Mouse (Mus musculus) lung, adult 18-20 months (tissue): ENCODE results near the gene Sdk1.
A peak's percentile ranks its signal among the peaks of the same experiment; 100 is the strongest.

Experiments
- DNase-seq, 2 experiments: peaks; one replicate each; pipeline ENCODE4 v3.0.0; 2022; ENCODE audit warnings: mixed read lengths in 2 of 2

The Sdk1 gene

GRCm38 (mm10) chr5:141781142-141781541 lies 539.9 kb downstream of the Sdk1 start:
- no peak for DNase-seq

GRCm38 (mm10) chr5:141782330-141782729 lies 541.0 kb downstream of the Sdk1 start:
- DNase-seq: peak in 1 of 2 experiments; percentile 7

GRCm38 (mm10) chr5:141783516-141783915 lies 542.2 kb downstream of the Sdk1 start:
- DNase-seq: no peak

GRCm38 (mm10) chr5:141793926-141794325 lies 552.6 kb downstream of the Sdk1 start:
- no peak for DNase-seq

GRCm38 (mm10) chr5:141823823-141824330 lies 582.6 kb downstream of the Sdk1 start:
- no peak for DNase-seq

GRCm38 (mm10) chr5:141824739-141825379 lies 583.6 kb downstream of the Sdk1 start:
- DNase-seq: no peak

GRCm38 (mm10) chr5:141835566-141835965 lies 594.3 kb downstream of the Sdk1 start:
- no peak for DNase-seq

- no peak for DNase-seq
Measured at GRCm38 (mm10) chr5:141836892-141837455, 595.7 kb downstream of the Sdk1 start.

- no peak for DNase-seq
Measured at GRCm38 (mm10) chr5:141844701-141845100, 603.4 kb downstream of the Sdk1 start.

- DNase-seq: no peak
Measured at GRCm38 (mm10) chr5:141847686-141848085, 606.4 kb downstream of the Sdk1 start.

- DNase-seq: no peak
Measured at GRCm38 (mm10) chr5:141852175-141852574, 610.9 kb downstream of the Sdk1 start.

- DNase-seq: no peak
Measured at GRCm38 (mm10) chr5:141856447-141856846, 615.2 kb downstream of the Sdk1 start.

- DNase-seq: no peak
Measured at GRCm38 (mm10) chr5:141857781-141858180, 616.5 kb downstream of the Sdk1 start.

GRCm38 (mm10) chr5:141858406-141859160 lies 617.3 kb downstream of the Sdk1 start:
- no peak for DNase-seq

GRCm38 (mm10) chr5:141866042-141866441 lies 624.8 kb downstream of the Sdk1 start:
- DNase-seq: no peak

GRCm38 (mm10) chr5:141873751-141874150 lies 632.5 kb downstream of the Sdk1 start:
- DNase-seq: no peak

GRCm38 (mm10) chr5:141880661-141881060 lies 639.4 kb downstream of the Sdk1 start:
- peak; percentile 5 to 18 for DNase-seq

- DNase-seq: no peak
Measured at GRCm38 (mm10) chr5:141884111-141884647, 642.9 kb downstream of the Sdk1 start.

- DNase-seq: no peak
Measured at GRCm38 (mm10) chr5:141886006-141886405, 644.7 kb downstream of the Sdk1 start.

GRCm38 (mm10) chr5:141889766-141890165 lies 648.5 kb downstream of the Sdk1 start:
- no peak for DNase-seq

GRCm38 (mm10) chr5:141896402-141896801 lies 655.1 kb downstream of the Sdk1 start:
- DNase-seq: no peak

GRCm38 (mm10) chr5:141897481-141897880 lies 656.2 kb downstream of the Sdk1 start:
- no peak for DNase-seq

GRCm38 (mm10) chr5:141899751-141900150 lies 658.5 kb downstream of the Sdk1 start:
- no peak for DNase-seq
